Mouse (Mus musculus) forebrain, embryonic 14.5 days (tissue): Measurements from ENCODE around the gene Dtd1. TPM values are rescaled to one million over a fixed set of nuclear protein-coding genes. Genes with fewer than 3 reads are reported as not detected.

Source experiments
- ATAC-seq: fragments of 200-750 bp; cut with Nextera tagmentation; 2 replicates; pipeline ENCODE4 v1.8.0; 2017; ENCODE audit warnings: mild to moderate bottlenecking, moderate library complexity
- DNase-seq: peaks from one replicate; pipeline ENCODE4 v3.0.0-alpha.2; 2015; ENCODE audit warnings: low spot score
- H3K27ac ChIP-seq: fragments of 300-500 bp; sonication (generic); 2 replicates; pipeline ENCODE4 v1.5.1; 2014; ENCODE audit warnings: low read depth, mild to moderate bottlenecking, control low read depth, low read length, moderate library complexity
- H3K27me3 ChIP-seq: fragments of 300-500 bp; sonication (generic); replicated peaks from 2 replicates; pipeline ENCODE4 v1.6.1; 2014; ENCODE audit warnings: low read length, control low read depth, mixed read lengths; ENCODE audit not compliant: control insufficient read depth, insufficient read depth
- H3K36me3 ChIP-seq: fragments of 300-500 bp; sonication (generic); 2 replicates; pipeline ENCODE4 v1.6.1; 2014; ENCODE audit warnings: low read length, control low read depth; ENCODE audit not compliant: control insufficient read depth, insufficient read depth
- H3K4me1 ChIP-seq: fragments of 300-500 bp; sonication (generic); 2 replicates; pipeline ENCODE4 v1.6.1; 2014; ENCODE audit warnings: antibody characterized with exemption, low read length, control low read depth; ENCODE audit not compliant: control insufficient read depth, insufficient read depth
- H3K4me2 ChIP-seq: fragments of 300-500 bp; sonication (generic); 2 replicates; pipeline ENCODE4 v1.6.1; 2014; ENCODE audit warnings: mild to moderate bottlenecking, control low read depth, low read length
- H3K4me3 ChIP-seq: fragments of 300-500 bp; sonication (generic); 2 replicates; pipeline ENCODE4 v1.5.1; 2014; ENCODE audit warnings: low read depth, low read length, control low read depth
- H3K9ac ChIP-seq: fragments of 300-500 bp; sonication (generic); 2 replicates; pipeline ENCODE4 v1.6.1; 2014; ENCODE audit warnings: mild to moderate bottlenecking, low read length, control low read depth, moderate library complexity
- H3K9me3 ChIP-seq: fragments of 300-500 bp; sonication (generic); replicated peaks from 2 replicates; pipeline ENCODE4 v1.6.1; 2016; ENCODE audit warnings: low read length, control low read depth, mixed read lengths; ENCODE audit not compliant: control insufficient read depth
- WGBS: fragments of 180-500 bp; shearing (Covaris S2); extraction: QIAGEN DNeasy Blood & Tissue Kit; methylation state at CpG from one replicate; pipeline ENCODE4 v1.1.7; 2014; 5-methylcytosine and 5-hydroxymethylcytosine counted together
- polyA plus RNA-seq: library from polyadenylated mRNA; unstranded; fragments of >200 nt; fragmentation: Nextera tagmentation; extraction: Ambion mirVana; gene quantifications from 2 replicates; pipeline ENCODE4 v1.2.1, GENCODE M21; 2014

Dtd1 gene
- polyA plus RNA-seq, 1 experiment from 2014 or later, result 69.7 TPM

- DNase-seq (no peak), ATAC-seq (no peak)
- Histone ChIP-seq H3K4me1 (no peaks in the 10 kb centered on the region), H3K9ac (no peak overlapping the region), H3K27me3 (no peaks in the 10 kb centered on the region), H3K36me3 (no peaks in the 10 kb centered on the region), H3K4me3 (no peak overlapping the region), H3K9me3 (0 out of 2 replicates have a peak, but pooled peaks cover 6% of the 10 kb centered on the region), H3K27ac (no peak overlapping the region), H3K4me2 (no peak overlapping the region)
- 83% methylated on average over 9 of the region's 9 CpGs for WGBS
These were observed 164.0 kb downstream of the Dtd1 start for GRCm38 (mm10) chr2:144763706-144764105.

GRCm38 (mm10) chr2:144764116-144764788 lies 164.6 kb downstream of the Dtd1 start:
- WGBS, result 22% methylated on average over 7 of the region's 7 CpGs
- ATAC-seq, result no peak

GRCm38 (mm10) chr2:144765219-144765618 lies 165.5 kb downstream of the Dtd1 start:
- no peaks in the 10 kb centered on the region for H3K27me3 ChIP-seq
- no peaks in the 10 kb centered on the region for H3K4me1 ChIP-seq
- no peak overlapping the region for H3K9ac ChIP-seq
- no peaks in the 10 kb centered on the region for H3K36me3 ChIP-seq
- no peak for DNase-seq
- 0 out of 2 replicates have a peak, but pooled peaks cover 6% of the 10 kb centered on the region for H3K9me3 ChIP-seq
- no peak for ATAC-seq
- WGBS, result 93% methylated on average over 5 of the region's 5 CpGs
- no peak overlapping the region for H3K27ac ChIP-seq
- no peak overlapping the region for H3K4me3 ChIP-seq
- no peak overlapping the region for H3K4me2 ChIP-seq

More at GRCm38 (mm10) chr2:144764116-144764788, 164.6 kb downstream of the Dtd1 start:
- no peak overlapping the region for H3K4me3 ChIP-seq
- H3K27ac ChIP-seq, result no peak overlapping the region
- 0 out of 2 replicates have a peak, but pooled peaks cover 6% of the 10 kb centered on the region for H3K9me3 ChIP-seq
- H3K36me3 ChIP-seq, result no peaks in the 10 kb centered on the region
- no peak for DNase-seq
- no peaks in the 10 kb centered on the region for H3K27me3 ChIP-seq
- H3K9ac ChIP-seq, result no peak overlapping the region
- H3K4me2 ChIP-seq, result no peak overlapping the region
- no peaks in the 10 kb centered on the region for H3K4me1 ChIP-seq

GRCm38 (mm10) chr2:144768375-144769117 lies 168.8 kb downstream of the Dtd1 start:
- ATAC-seq (no peak), DNase-seq (no peak)
- Histone ChIP-seq H3K4me1 (no peaks in the 10 kb centered on the region), H3K4me2 (no peak overlapping the region), H3K4me3 (no peak overlapping the region), H3K9ac (no peak overlapping the region), H3K27ac (no peak overlapping the region), H3K36me3 (no peaks in the 10 kb centered on the region), H3K27me3 (no peaks in the 10 kb centered on the region), H3K9me3 (0 out of 2 replicates have a peak, but pooled peaks cover 6% of the 10 kb centered on the region)
- WGBS, result 80% methylated on average over 3 of the region's 3 CpGs

GRCm38 (mm10) chr2:144769118-144769496 lies 169.4 kb downstream of the Dtd1 start:
- H3K36me3 ChIP-seq, result no peaks in the 10 kb centered on the region
- H3K27ac ChIP-seq, result no peak overlapping the region
- ATAC-seq (0 out of 2 replicates have a peak, but pooled peaks have one; percentile 32), DNase-seq (no peak)
- H3K9me3 ChIP-seq, result 0 out of 2 replicates have a peak, but pooled peaks cover 6% of the 10 kb centered on the region
- no peak overlapping the region for H3K9ac ChIP-seq
- H3K4me2 ChIP-seq, result no peak overlapping the region
- no peak overlapping the region for H3K4me3 ChIP-seq
- 95% methylated on average over 2 of the region's 2 CpGs for WGBS
- H3K27me3 ChIP-seq, result no peaks in the 10 kb centered on the region
- H3K4me1 ChIP-seq, result no peaks in the 10 kb centered on the region

GRCm38 (mm10) chr2:144769556-144769955 lies 169.9 kb downstream of the Dtd1 start:
- H3K4me2 ChIP-seq, result no peak overlapping the region
- H3K27ac ChIP-seq, result no peak overlapping the region
- 47% methylated on average over 3 of the region's 3 CpGs for WGBS
- H3K4me3 ChIP-seq, result no peak overlapping the region
- H3K4me1 ChIP-seq, result no peaks in the 10 kb centered on the region
- 0 out of 2 replicates have a peak, but pooled peaks cover 6% of the 10 kb centered on the region for H3K9me3 ChIP-seq
- no peak overlapping the region for H3K9ac ChIP-seq
- H3K27me3 ChIP-seq, result no peaks in the 10 kb centered on the region
- peak; percentile 30 for DNase-seq
- peak; percentile 52; the same call in 1 of the 2 replicates for ATAC-seq
- no peaks in the 10 kb centered on the region for H3K36me3 ChIP-seq

- no peak overlapping the region for H3K4me2 ChIP-seq
- no peaks in the 10 kb centered on the region for H3K27me3 ChIP-seq
- H3K27ac ChIP-seq, result no peak overlapping the region
- no peak overlapping the region for H3K9ac ChIP-seq
- WGBS, result 86% methylated on average over 7 of the region's 7 CpGs
- H3K4me3 ChIP-seq, result no peak overlapping the region
- H3K9me3 ChIP-seq, result 0 out of 2 replicates have a peak, but pooled peaks cover 5% of the 10 kb centered on the region
- no peaks in the 10 kb centered on the region for H3K4me1 ChIP-seq
- no peaks in the 10 kb centered on the region for H3K36me3 ChIP-seq
- no peak for ATAC-seq
- no peak for DNase-seq
These were observed 170.8 kb downstream of the Dtd1 start for GRCm38 (mm10) chr2:144770452-144770941.

- H3K4me2 ChIP-seq, result no peak overlapping the region
- no peak overlapping the region for H3K9ac ChIP-seq
- WGBS, result 89% methylated on average over 4 of the region's 4 CpGs
- H3K27me3 ChIP-seq, result no peaks in the 10 kb centered on the region
- no peaks in the 10 kb centered on the region for H3K36me3 ChIP-seq
- H3K27ac ChIP-seq, result no peak overlapping the region
- no peak overlapping the region for H3K4me3 ChIP-seq
- H3K4me1 ChIP-seq, result no peaks in the 10 kb centered on the region
- DNase-seq, result no peak
- H3K9me3 ChIP-seq, result no peaks in the 10 kb centered on the region
- no peak for ATAC-seq
These were observed 172.1 kb downstream of the Dtd1 start for GRCm38 (mm10) chr2:144771841-144772240.
